Mouse (Mus musculus) forebrain, embryonic 16.5 days (tissue): ENCODE results near the gene Gtf2h3. TPM values are rescaled to one million over a fixed set of nuclear protein-coding genes. Genes with fewer than 3 reads are reported as not detected.
"Not testable (repeated sequence)": the region's sequence is repeated elsewhere in the genome, so short reads cannot be mapped to it uniquely, and the experiment has no call there.

Source experiments
- ATAC-seq: fragments of 200-750 bp; cut with Nextera tagmentation; 2 replicates; pipeline ENCODE4 v1.8.0; 2017; ENCODE audit warnings: mild to moderate bottlenecking, moderate library complexity
- H3K27ac ChIP-seq: fragments of 300-500 bp; sonication (generic); 2 replicates; pipeline ENCODE4 v1.5.1; 2014; ENCODE audit warnings: low read length, control low read depth
- H3K27me3 ChIP-seq: fragments of 300-500 bp; sonication (generic); replicated peaks from 2 replicates; pipeline ENCODE4 v1.6.1; 2014; ENCODE audit warnings: low read length; ENCODE audit not compliant: control insufficient read depth, insufficient read depth
- H3K36me3 ChIP-seq: fragments of 300-500 bp; sonication (generic); 2 replicates; pipeline ENCODE4 v1.6.1; 2014; ENCODE audit not compliant: control insufficient read depth, insufficient read depth
- H3K4me1 ChIP-seq: fragments of 300-500 bp; sonication (generic); replicated peaks from 2 replicates; pipeline ENCODE4 v1.6.1; 2014; ENCODE audit warnings: low read length; ENCODE audit not compliant: control insufficient read depth, insufficient read depth
- H3K4me2 ChIP-seq: fragments of 300-500 bp; sonication (generic); 2 replicates; pipeline ENCODE4 v1.6.1; 2014; ENCODE audit warnings: mild to moderate bottlenecking, low read length, control low read depth
- H3K4me3 ChIP-seq: fragments of 300-500 bp; sonication (generic); replicated peaks from 2 replicates; pipeline ENCODE4 v1.5.1; 2014; ENCODE audit warnings: mild to moderate bottlenecking, low read length, control low read depth
- H3K9ac ChIP-seq: fragments of 300-500 bp; sonication (generic); replicated peaks from 2 replicates; pipeline ENCODE4 v1.6.1; 2014; ENCODE audit warnings: low read depth, low read length, control low read depth
- H3K9me3 ChIP-seq: fragments of 300-500 bp; sonication (generic); 2 replicates; pipeline ENCODE4 v1.6.1; 2016; ENCODE audit warnings: low read length; ENCODE audit not compliant: control insufficient read depth
- WGBS: fragments of 180-500 bp; shearing (Covaris S2); extraction: QIAGEN DNeasy Blood & Tissue Kit; methylation state at CpG from one replicate; pipeline ENCODE4 v1.1.7; 2014; 5-methylcytosine and 5-hydroxymethylcytosine counted together
- polyA plus RNA-seq: library from polyadenylated mRNA; unstranded; fragments of >200 nt; fragmentation: Nextera tagmentation; extraction: Ambion mirVana; gene quantifications from 2 replicates; pipeline ENCODE4 v1.2.1, GENCODE M21; 2015

Gene Gtf2h3
- polyA plus RNA-seq, 1 experiment from 2014 or later, result 59.1 TPM

DNA sequence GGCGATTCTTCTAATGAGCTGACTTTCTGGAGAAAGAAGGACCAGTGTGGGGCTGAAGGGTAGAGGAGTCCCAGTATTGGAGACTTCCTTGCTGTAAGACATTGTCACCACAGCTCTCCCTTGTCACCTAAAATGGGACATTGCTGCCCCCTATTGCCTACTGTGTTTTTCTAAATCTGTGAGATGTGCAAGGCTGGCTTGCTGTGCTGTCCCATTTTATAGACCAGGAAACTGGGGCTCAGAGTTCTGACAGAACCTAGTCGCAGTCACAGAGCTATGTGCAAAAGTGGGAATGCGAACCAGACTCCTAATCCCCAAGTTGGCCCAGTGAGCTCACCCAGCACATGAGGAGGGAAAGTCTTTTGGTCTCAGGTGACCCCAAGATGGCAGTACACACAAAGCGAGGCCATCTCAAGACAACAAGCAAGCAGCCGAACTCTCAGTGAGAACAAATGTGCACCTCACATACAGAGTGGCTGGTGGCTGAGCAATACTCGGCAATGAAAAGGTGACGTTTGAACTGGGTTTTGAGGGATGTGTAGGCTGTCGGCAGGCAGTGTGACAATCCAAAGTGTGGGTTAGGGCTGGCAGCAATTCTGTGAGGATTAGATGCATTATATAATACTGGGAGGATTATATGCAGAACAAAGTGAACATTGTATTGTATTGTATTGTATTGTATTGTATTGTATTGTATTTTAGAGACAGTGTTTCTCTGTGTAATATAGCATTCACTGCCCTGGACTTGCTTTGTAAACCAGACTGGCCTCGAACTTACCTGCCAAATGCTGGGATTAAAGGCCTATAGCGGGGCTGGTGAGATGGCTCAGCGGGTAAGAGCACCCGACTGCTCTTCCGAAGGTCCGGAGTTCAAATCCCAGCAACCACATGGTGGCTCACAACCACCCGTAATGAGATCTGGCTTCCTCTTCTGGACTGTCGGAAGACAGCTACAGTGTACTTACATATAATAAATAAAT is 39.8 kb upstream of the Gtf2h3 start:
- H3K4me3 ChIP-seq, result no peak overlapping the region
- no peaks in the 10 kb centered on the region; the same call in 1 of the 2 replicates for H3K27me3 ChIP-seq
- no peak overlapping the region for H3K4me2 ChIP-seq
- H3K4me1 ChIP-seq, result peaks cover 14% of the 10 kb centered on the region
- WGBS, result 73% methylated on average over 14 of the region's 16 CpGs
- no peak overlapping the region for H3K9ac ChIP-seq
- H3K27ac ChIP-seq, result no peak overlapping the region
- H3K9me3 ChIP-seq, result no peaks in the 10 kb centered on the region
- no peak for ATAC-seq
- H3K36me3 ChIP-seq, result peaks cover 3% of the 10 kb centered on the region; the same call in 1 of the 2 replicates

DNA sequence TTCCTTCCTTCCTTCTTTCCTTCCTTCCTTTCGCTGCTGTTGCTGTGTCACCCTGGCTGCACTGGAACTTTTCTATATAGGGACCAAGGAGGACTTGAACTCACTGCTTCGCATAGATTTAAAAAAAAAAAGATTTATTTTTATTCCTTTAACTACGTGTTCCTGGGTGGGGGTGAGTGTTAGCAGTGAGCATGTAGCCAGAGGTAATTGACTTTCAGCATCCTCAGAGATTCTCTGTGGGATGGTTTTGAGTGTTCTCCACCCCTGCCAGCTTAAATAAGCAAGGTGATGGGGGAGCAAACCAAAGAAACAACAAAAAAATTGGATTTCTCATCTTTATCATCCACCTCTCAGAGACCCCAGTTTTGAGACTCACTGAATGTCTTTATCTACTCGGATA is 39.0 kb upstream of the Gtf2h3 start:
- no peaks in the 10 kb centered on the region for H3K9me3 ChIP-seq
- H3K9ac ChIP-seq, result peak overlapping the region; percentile 61; the same call in 1 of the 2 replicates
- WGBS, result 77% methylated on average over 4 of the region's 4 CpGs
- H3K27ac ChIP-seq, result peak overlapping the region; percentile 77; the same call in 1 of the 2 replicates
- H3K36me3 ChIP-seq, result peaks cover 8% of the 10 kb centered on the region; the same call in 1 of the 2 replicates
- H3K4me1 ChIP-seq, result peaks cover 14% of the 10 kb centered on the region
- no peaks in the 10 kb centered on the region; the same call in 1 of the 2 replicates for H3K27me3 ChIP-seq
- ATAC-seq, result no peak
- H3K4me2 ChIP-seq, result peak overlapping the region; percentile 49
- H3K4me3 ChIP-seq, result peak overlapping the region; percentile 92

DNA sequence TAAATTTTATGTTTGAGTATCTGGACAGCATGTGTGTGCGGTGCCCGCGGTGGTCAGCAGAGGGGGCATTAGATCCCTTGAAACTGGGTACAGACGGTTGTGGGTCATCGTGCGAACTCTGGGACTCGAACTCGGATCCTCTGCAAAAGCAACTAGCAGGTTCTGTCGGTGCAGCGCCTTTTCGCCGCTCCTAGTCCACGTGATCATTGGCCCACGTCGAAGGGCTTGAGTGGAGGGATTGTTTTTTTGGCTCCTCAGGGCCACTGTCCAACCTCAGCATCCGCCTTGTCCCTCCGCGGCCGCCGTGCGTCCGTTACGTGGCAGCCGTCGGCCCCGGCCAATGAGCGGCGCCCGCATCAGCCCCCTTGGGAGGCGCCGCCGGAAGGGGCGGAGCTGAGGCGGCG is 38.6 kb upstream of the Gtf2h3 start, which contains the start of gene Tmed2:
Gene Tmed2 (plus strand): TSS at position 313 of the 404 bp plus-strand sequence.
- Histone ChIP-seq H3K4me2 (peak within 1 kb of the TSS; percentile 92), H3K4me3 (peak within 1 kb of the TSS; percentile 92), H3K27me3 (no peaks in the 10 kb centered on the region; the same call in 1 of the 2 replicates), H3K27ac (peak within 1 kb of the TSS; percentile 77), H3K36me3 (peaks cover 12% of the 10 kb centered on the region; the same call in 1 of the 2 replicates), H3K9me3 (no peaks in the 10 kb centered on the region), H3K9ac (peak within 1 kb of the TSS; percentile 78), H3K4me1 (peaks cover 14% of the 10 kb centered on the region)
- WGBS, result under 1% methylated on average over 32 of the region's 35 CpGs
- ATAC-seq, result peak; percentile 96

DNA sequence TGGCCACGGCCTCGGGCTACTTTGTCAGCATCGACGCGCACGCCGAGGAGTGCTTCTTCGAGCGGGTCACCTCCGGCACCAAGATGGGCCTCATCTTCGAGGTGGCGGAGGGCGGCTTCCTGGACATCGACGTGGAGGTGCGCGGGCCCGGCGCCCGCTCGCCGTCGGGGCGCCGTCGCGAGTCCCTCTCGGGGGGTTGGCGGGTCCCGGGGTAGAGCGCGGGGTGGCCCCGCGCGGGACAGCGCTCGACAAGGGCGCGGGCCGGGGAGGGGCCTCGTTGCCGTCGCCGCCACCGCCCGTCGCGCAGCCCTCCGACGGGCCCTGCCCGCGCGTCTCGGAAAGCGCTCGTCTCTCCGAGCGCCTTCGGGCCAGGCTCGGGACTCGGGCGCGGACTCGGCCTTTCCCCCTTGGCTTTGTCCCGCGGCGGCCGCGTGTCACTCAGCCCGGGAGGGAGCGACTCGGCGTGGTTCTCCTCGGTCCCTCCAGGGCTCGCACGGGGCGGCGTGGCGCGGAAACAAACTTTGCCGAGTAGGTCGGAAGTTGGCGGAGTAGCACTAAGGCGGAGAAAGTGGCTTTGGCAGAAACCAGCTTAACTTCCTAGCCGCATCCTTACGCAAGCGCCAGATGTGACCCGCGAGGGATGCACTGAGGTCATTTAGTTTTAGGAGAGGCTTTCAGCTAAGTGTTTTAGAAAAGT is 37.9 kb upstream of the Gtf2h3 start:
- peak; percentile 69 for ATAC-seq
- 0% methylated on average over 49 of the region's 89 CpGs for WGBS
- Histone ChIP-seq H3K27me3 (no peaks in the 10 kb centered on the region), H3K4me1 (peaks cover 14% of the 10 kb centered on the region), H3K4me3 (peak overlapping the region; percentile 92), H3K36me3 (peaks cover 12% of the 10 kb centered on the region; the same call in 1 of the 2 replicates), H3K4me2 (peak overlapping the region; percentile 92), H3K9ac (peak overlapping the region; percentile 78), H3K27ac (peak overlapping the region; percentile 61), H3K9me3 (no peaks in the 10 kb centered on the region)

DNA sequence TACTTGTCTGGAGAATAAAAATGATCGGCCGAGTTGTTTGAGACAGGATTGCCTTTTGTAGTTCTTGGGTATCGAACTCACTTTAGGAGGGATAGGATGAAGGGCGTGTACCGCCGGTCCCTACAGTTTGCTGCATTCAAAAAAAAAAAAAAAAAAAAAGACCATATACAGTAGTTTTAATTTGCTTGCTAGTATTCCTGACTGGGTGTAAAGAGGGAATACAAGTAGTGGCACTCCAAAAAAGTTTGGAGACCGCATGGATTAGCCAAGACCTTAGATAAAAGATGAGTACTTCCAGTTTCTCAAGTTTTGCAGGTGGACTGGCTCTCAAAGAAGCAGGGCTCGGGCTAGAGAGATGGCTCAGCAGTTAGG is 37.4 kb upstream of the Gtf2h3 start:
- H3K9ac ChIP-seq, result peak overlapping the region; percentile 78
- H3K9me3 ChIP-seq, result no peaks in the 10 kb centered on the region
- no peaks in the 10 kb centered on the region for H3K27me3 ChIP-seq
- 12% methylated on average over 8 of the region's 8 CpGs for WGBS
- no peak for ATAC-seq
- H3K4me2 ChIP-seq, result peak overlapping the region; percentile 92
- peaks cover 14% of the 10 kb centered on the region for H3K4me1 ChIP-seq
- H3K27ac ChIP-seq, result no peak overlapping the region
- peaks cover 17% of the 10 kb centered on the region; the same call in 1 of the 2 replicates for H3K36me3 ChIP-seq
- peak overlapping the region; percentile 92 for H3K4me3 ChIP-seq

DNA sequence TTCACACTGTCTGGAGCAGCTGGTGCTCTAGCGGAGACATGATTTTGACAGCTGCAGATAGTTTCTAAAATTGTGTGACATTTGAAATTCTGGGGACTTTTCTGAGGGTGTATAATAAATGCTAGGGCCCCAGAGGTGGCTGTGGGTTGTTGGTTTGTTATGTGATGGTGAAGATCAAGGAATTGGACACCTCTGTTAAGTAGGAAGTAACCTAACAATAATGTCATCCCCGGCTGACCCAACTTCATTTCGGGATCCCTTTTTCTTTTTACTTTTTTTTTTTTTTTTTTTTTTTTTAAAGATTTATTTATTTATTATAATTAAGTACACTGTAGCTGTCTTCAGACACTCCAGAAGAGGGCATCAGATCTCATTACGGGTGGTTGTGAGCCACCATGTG is 28.2 kb upstream of the Gtf2h3 start:
- H3K36me3 ChIP-seq, result peaks cover 13% of the 10 kb centered on the region
- 93% methylated on average over 4 of the region's 4 CpGs for WGBS
- H3K4me3 ChIP-seq, H3K9ac ChIP-seq, H3K27me3 ChIP-seq, H3K27ac ChIP-seq, H3K9me3 ChIP-seq, ATAC-seq, H3K4me2 ChIP-seq: not testable (repeated sequence)
- peaks cover 14% of the 10 kb centered on the region for H3K4me1 ChIP-seq

DNA sequence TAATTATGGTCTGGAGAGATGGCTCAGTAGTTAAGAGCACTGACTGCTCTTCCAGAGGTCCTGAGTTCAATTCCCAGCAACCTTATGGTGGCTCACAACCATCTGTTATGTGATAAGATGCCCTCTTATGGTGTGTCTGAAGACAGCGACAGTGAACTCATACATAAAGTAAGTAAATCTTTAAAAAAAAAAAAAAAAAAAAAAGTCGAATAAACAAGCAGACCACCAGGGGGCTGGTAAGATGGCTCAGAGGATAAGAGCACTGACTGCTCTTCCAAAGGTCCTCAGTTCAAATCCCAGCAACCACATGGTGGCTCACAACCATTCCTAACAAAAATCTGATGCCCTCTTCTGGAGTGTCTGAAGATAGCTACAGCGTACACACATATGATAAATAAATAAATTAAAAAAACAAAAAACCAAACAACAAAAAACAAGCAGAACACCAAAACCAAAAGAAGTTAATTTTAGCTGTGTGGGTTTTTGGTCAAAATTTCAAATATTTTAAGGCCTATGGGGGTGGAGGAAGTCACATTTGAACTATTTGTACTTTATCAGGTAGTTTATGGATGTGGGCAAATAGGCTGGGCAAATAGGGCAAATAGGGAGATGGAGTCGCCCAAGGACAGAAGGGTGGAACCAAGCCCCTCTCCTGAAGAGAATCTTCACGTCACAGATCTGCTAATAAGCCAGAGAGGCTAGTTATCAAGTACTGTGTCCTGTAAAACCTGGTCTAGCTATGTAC is 27.4 kb upstream of the Gtf2h3 start:
- not testable (repeated sequence) for H3K9me3 ChIP-seq, H3K9ac ChIP-seq, H3K4me3 ChIP-seq, H3K36me3 ChIP-seq, ATAC-seq, H3K27ac ChIP-seq, H3K27me3 ChIP-seq
- peak overlapping the region; percentile 77 for H3K4me2 ChIP-seq
- WGBS, result 40% methylated on average over 5 of the region's 5 CpGs
- peaks cover 14% of the 10 kb centered on the region for H3K4me1 ChIP-seq

DNA sequence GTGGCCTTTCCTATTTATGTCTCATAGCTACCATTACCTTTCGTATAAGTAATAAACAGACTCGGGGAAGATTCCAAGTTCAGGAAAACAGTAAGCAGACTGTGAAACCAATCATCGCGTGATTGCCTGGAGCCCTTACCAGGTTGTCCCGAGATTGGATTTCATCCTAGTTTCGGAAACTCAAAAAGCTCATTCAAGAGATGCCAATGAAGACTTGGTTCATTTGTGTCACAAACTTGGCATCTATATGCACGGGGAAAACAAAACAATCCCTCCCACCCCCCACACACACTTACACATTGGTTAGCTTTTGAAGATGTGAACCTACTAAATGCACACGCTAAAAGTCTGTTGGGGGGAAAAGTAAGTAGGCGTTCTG is 26.9 kb upstream of the Gtf2h3 start:
- ATAC-seq, result 0 out of 2 replicates have a peak, but pooled peaks have one; percentile 8

More for the DNA sequence above, 26.9 kb upstream of the Gtf2h3 start:
- peak overlapping the region; percentile 42 for H3K27ac ChIP-seq
- no peaks in the 10 kb centered on the region for H3K9me3 ChIP-seq
- 6% methylated on average over 9 of the region's 9 CpGs for WGBS
- no peaks in the 10 kb centered on the region for H3K27me3 ChIP-seq
- peaks cover 9% of the 10 kb centered on the region for H3K36me3 ChIP-seq
- H3K9ac ChIP-seq, result peak overlapping the region; percentile 63
- H3K4me2 ChIP-seq, result peak overlapping the region; percentile 77
- H3K4me1 ChIP-seq, result peaks cover 14% of the 10 kb centered on the region
- H3K4me3 ChIP-seq, result peak overlapping the region; percentile 52
